In the genomic region with DNA sequence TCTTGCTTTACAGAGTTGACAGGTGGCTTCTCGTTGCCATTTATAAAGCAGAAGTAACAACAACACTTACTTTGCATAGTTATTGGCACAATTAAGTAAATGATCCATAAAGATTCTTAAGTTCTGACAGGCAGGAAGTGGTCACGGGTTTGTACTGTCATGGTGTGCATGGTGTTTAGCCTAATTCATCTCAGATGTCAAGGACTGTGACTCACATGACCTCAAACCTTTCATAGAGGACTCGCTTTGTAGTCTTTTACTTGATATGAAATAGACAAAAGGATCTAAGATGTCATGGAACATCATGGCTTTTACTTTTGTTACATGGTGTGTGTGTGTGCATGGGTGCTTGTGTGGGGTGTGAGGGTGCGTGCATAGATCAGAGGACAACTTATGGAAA, we compare ENCODE assay signal across 17 mouse cellular contexts. TPM values are rescaled to one million over a fixed set of nuclear protein-coding genes. Genes with fewer than 3 reads are reported as not detected.
DNase-seq lines count a peak whose midpoint lies in the region; TF ChIP-seq lines count a peak whose summit lies in the region.
"Had no signal": no experiment of that assay in that cellular context is flagged by ENCODE, and none has a peak within 500 bp of the region (broad histone marks: within the 10 kb centered on the region; RNA-seq: fewer than 3 reads in every experiment).

No protein-coding gene starts in this region.

- DNase-seq in adrenal gland, adult 2 months: peak; percentile 48
- no peak for DNase-seq in adrenal gland, adult 18-20 months (ENCODE audit: low spot score in 2 of 2)
- DNase-seq in Muller cell, postnatal 12 days (ENCODE audit: inconsistent ontology term): peak; percentile 62
- DNase-seq in thymus, postnatal 10 days (ENCODE audit: low spot score in 2 of 2): no peak
- no peak for DNase-seq in left cerebral cortex, adult 18-20 months (ENCODE audit: low spot score in 2 of 2)
- no peak for DNase-seq in gastrocnemius, postnatal 14 days
- DNase-seq: cerebellum, adult 18-20 months; cerebellum, postnatal 10 days; forebrain, postnatal 0 days; gastrocnemius, postnatal 25 days had no signal

- H3K4me1 ChIP-seq in embryonic fibroblast, embryonic 13.5 days (ENCODE audit: control insufficient read depth, insufficient read depth, low read length): peaks cover 7% of the 10 kb centered on the region; the same call in 1 of the 2 replicates
- H3K4me1 ChIP-seq: forebrain, embryonic 13.5 days; hindbrain, embryonic 10.5 days; intestine, embryonic 15.5 days had no signal

- intact Hi-C loops in gastrocnemius, postnatal 14 days (cut with DNase I; ENCODE audit: low total_unique reads): no loop called here

- H3K4me3 ChIP-seq in embryonic fibroblast, embryonic 13.5 days (ENCODE audit: insufficient read depth, low read length): no peak overlapping the region
- H3K4me3 ChIP-seq: embryonic facial prominence, embryonic 13.5 days; forebrain, embryonic 13.5 days; heart, embryonic 12.5 days; hindbrain, embryonic 10.5 days; intestine, embryonic 15.5 days had no signal

- no peak for TF ChIP-seq POLR2A in embryonic fibroblast, embryonic 13.5 days (IDR thresholded peaks at IDR 0.05; ENCODE audit: low read depth, low read length)

- no peak for TF ChIP-seq CTCF in embryonic fibroblast, embryonic 13.5 days (IDR thresholded peaks at IDR 0.05; ENCODE audit: borderline replicate concordance, insufficient read depth, low read length)

- H3K27ac ChIP-seq in embryonic fibroblast, embryonic 13.5 days (ENCODE audit: insufficient read depth, low read length): peak overlapping the region; percentile 33
- H3K27ac ChIP-seq: embryonic facial prominence, embryonic 13.5 days; forebrain, embryonic 13.5 days; hindbrain, embryonic 10.5 days; hindbrain, embryonic 14.5 days; intestine, embryonic 15.5 days had no signal

RNA-seq across cellular contexts. Expression of gene Ppm1a, which starts 8.9 kb away (rescaled TPM):
- 100 to 1,000 TPM; 232 to 265 TPM for total RNA-seq in adrenal gland, adult 2 months (2021)
- polyA plus RNA-seq in adrenal gland, adult 2 months (2012; rRNA removed): 39.0 and 48.1 TPM in 2 replicates
- 100 to 1,000 TPM; 235 to 281 TPM for total RNA-seq in adrenal gland, adult 18-20 months (2021)
- polyA plus RNA-seq in embryonic fibroblast, embryonic 13.5 days (2011; ENCODE audit: insufficient read length, low read depth, missing spikeins): 153 and 158 TPM in 2 replicates
- total RNA-seq in left cerebral cortex, adult 18-20 months (2021): 100 to 1,000 TPM; 326 to 345 TPM
- 100 to 1,000 TPM; 156 to 160 TPM for total RNA-seq in gastrocnemius, postnatal 14 days (2021)

Comparison
In these comparisons a context has a peak if more than half of its experiments do, and no peak if none do; other contexts are left out.
1. DNase-seq: peak in adrenal gland, adult 2 months (single experiment) and Muller cell, postnatal 12 days (single experiment); none in adrenal gland, adult 18-20 months (0 of 2), thymus, postnatal 10 days (0 of 2), left cerebral cortex, adult 18-20 months (0 of 2) and gastrocnemius, postnatal 14 days (single experiment).